10 mouse cellular contexts compared by ENCODE assay signal in the genomic region with DNA sequence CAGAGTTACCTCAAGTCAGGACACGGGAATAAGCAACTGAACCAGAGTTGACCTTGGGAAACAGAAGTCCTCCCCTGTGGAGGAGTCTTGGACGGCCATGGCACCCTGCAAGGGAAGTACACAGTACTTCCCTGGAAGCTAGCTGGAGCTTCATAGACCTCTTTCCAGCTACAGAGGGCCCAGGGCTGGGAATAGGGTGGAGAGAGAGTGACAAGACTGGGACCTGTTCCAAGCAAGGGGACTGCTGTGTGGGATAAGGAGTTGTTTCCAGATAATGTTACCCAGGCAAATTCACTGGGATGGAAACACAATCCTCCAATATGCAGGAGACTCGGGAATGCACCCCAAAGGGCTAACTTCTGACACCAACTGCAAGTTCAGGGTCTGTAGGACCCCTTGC.
"Had no signal": no experiment of that assay in that cellular context is flagged by ENCODE, and none has a peak within 500 bp of the region (broad histone marks: within the 10 kb centered on the region; RNA-seq: fewer than 3 reads in every experiment).

No protein-coding gene starts in this region.

- ATAC-seq: midbrain, embryonic 13.5 days had no signal

- DNase-seq: kidney, postnatal 36 days; layer of hippocampus, adult 9-11 months; layer of hippocampus, postnatal 36 days; lung, adult 18-20 months; thymus, postnatal 4 days had no signal

- H3K4me1 ChIP-seq: limb, embryonic 12.5 days; midbrain, embryonic 13.5 days had no signal

- H3K4me2 ChIP-seq: limb, embryonic 12.5 days; midbrain, embryonic 13.5 days had no signal

- H3K27ac ChIP-seq: limb, embryonic 12.5 days; liver, embryonic 14.5 days; midbrain, embryonic 13.5 days; stomach, postnatal 0 days had no signal

- H3K36me3 ChIP-seq: limb, embryonic 12.5 days; midbrain, embryonic 13.5 days had no signal

- H3K9me3 ChIP-seq: limb, embryonic 12.5 days; midbrain, embryonic 13.5 days had no signal

- H3K27me3 ChIP-seq: midbrain, embryonic 13.5 days had no signal

- H3K9ac ChIP-seq: limb, embryonic 12.5 days; liver, embryonic 14.5 days; midbrain, embryonic 13.5 days had no signal

- H3K4me3 ChIP-seq: limb, embryonic 12.5 days; midbrain, embryonic 13.5 days; myocyte had no signal
